Comparison of ENCODE assay signal across 36 mouse cellular contexts in the genomic region with DNA sequence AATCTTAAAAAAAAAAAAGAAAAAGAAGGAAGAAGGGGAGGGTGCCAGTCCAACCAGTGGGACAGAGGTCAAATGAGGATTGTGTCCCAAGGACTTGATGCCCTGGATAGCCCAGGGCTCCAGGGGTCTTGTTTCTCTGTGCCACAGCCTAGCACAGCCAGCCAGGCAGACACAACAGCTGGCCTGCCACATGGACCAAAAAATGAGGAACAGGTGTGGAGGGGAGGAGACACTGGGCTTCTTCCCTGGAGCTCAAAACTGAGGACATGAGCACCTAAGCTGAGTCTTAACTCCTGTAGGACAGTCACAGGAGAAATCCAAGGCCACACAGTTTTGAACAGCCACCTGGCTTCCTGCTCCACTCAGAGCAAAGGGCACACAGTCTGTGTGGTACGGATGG. TPM values are rescaled to one million over a fixed set of nuclear protein-coding genes. Genes with fewer than 3 reads are reported as not detected.
DNase-seq lines count a peak whose midpoint lies in the region; ATAC-seq and TF ChIP-seq lines count a peak whose summit lies in the region.
"Had no signal": no experiment of that assay in that cellular context is flagged by ENCODE, and none has a peak within 500 bp of the region (broad histone marks: within the 10 kb centered on the region; RNA-seq: fewer than 3 reads in every experiment).

No protein-coding gene starts in this region.

- H3K4me1 ChIP-seq in forebrain, embryonic 10.5 days = peaks cover 7% of the 10 kb centered on the region
- no peaks in the 10 kb centered on the region for H3K4me1 ChIP-seq in forebrain, embryonic 15.5 days
- no peaks in the 10 kb centered on the region for H3K4me1 ChIP-seq in midbrain, embryonic 11.5 days (ENCODE audit: control insufficient read depth, insufficient read depth, low read length)
- H3K4me1 ChIP-seq in midbrain, postnatal 0 days (ENCODE audit: insufficient read depth, low read length) = no peaks in the 10 kb centered on the region
- H3K4me1 ChIP-seq in limb, embryonic 11.5 days (ENCODE audit: control insufficient read depth, insufficient read depth, low read length) = peaks cover 6% of the 10 kb centered on the region
- no peaks in the 10 kb centered on the region for H3K4me1 ChIP-seq in kidney, embryonic 16.5 days (ENCODE audit: insufficient read depth, low read length)
- H3K4me1 ChIP-seq: heart, embryonic 13.5 days; kidney, embryonic 15.5 days; midbrain, embryonic 10.5 days; neural tube, embryonic 13.5 days had no signal

- H3K27ac ChIP-seq in forebrain, embryonic 10.5 days = peak overlapping the region; percentile 27
- H3K27ac ChIP-seq in forebrain, embryonic 15.5 days (replicated peaks) = no peak overlapping the region
- H3K27ac ChIP-seq in midbrain, embryonic 11.5 days (ENCODE audit: low read depth, low read length) = no peak overlapping the region
- H3K27ac ChIP-seq in midbrain, postnatal 0 days (ENCODE audit: low read depth, low read length) = no peak overlapping the region
- H3K27ac ChIP-seq in limb, embryonic 11.5 days (replicated peaks; ENCODE audit: low read depth, low read length) = no peak overlapping the region
- H3K27ac ChIP-seq in kidney, embryonic 16.5 days (ENCODE audit: low read length) = no peak overlapping the region
- H3K27ac ChIP-seq: embryonic facial prominence, embryonic 12.5 days; heart, embryonic 13.5 days; kidney, embryonic 15.5 days; layer of hippocampus, adult 2 months; liver, embryonic 14.5 days; midbrain, embryonic 10.5 days; neural tube, embryonic 13.5 days; stomach, postnatal 0 days had no signal

- no peak for DNase-seq in forebrain, embryonic 10.5 days (ENCODE audit: extremely low spot score, low spot score)
- DNase-seq in midbrain, embryonic 11.5 days (ENCODE audit: low spot score, missing footprints) = peak; percentile 37
- no peak for DNase-seq in midbrain, postnatal 0 days (ENCODE audit: low spot score)
- peak; percentile 49 for DNase-seq in limb, embryonic 11.5 days (ENCODE audit: low spot score)
- DNase-seq: adrenal gland, postnatal 10 days; cerebellum, adult 9-10 months; cerebellum, postnatal 36 days; forebrain, postnatal 0 days; gastrocnemius, postnatal 10 days; heart, postnatal 10 days; kidney, adult 18-20 months; kidney, postnatal 36 days; liver; lung, adult 2 months; lung, postnatal 10 days; right cerebral cortex, postnatal 4 days; thymus, adult 18-20 months; thymus, postnatal 25 days had no signal

- no peak for TF ChIP-seq CTCF in midbrain, postnatal 0 days (IDR thresholded peaks at IDR 0.05)

- WGBS in forebrain, embryonic 10.5 days = 44% methylated on average over 1 of the region's 1 CpGs
- WGBS in forebrain, embryonic 15.5 days = 54% methylated on average over 1 of the region's 1 CpGs
- WGBS in midbrain, embryonic 11.5 days = 60% methylated on average over 1 of the region's 1 CpGs
- 50% methylated on average over 1 of the region's 1 CpGs for WGBS in midbrain, postnatal 0 days
- WGBS in limb, embryonic 11.5 days = 27% methylated on average over 1 of the region's 1 CpGs
- WGBS in kidney, embryonic 16.5 days = 28% methylated on average over 1 of the region's 1 CpGs

- H3K4me2 ChIP-seq in forebrain, embryonic 15.5 days (replicated peaks) = no peak overlapping the region
- no peak overlapping the region for H3K4me2 ChIP-seq in midbrain, embryonic 11.5 days
- H3K4me2 ChIP-seq in midbrain, postnatal 0 days (ENCODE audit: low read depth, low read length, poor library complexity, severe bottlenecking) = no peak overlapping the region
- no peak overlapping the region for H3K4me2 ChIP-seq in limb, embryonic 11.5 days (ENCODE audit: low read depth, severe bottlenecking)
- H3K4me2 ChIP-seq in kidney, embryonic 16.5 days (replicated peaks; ENCODE audit: low read depth, low read length) = no peak overlapping the region
- H3K4me2 ChIP-seq: embryonic facial prominence, embryonic 12.5 days; heart, embryonic 13.5 days; kidney, embryonic 15.5 days; neural tube, embryonic 13.5 days had no signal

- no peak for ATAC-seq in forebrain, embryonic 15.5 days (replicated peaks)
- no peak for ATAC-seq in midbrain, embryonic 11.5 days (ENCODE audit: low FRiP score)
- no peak for ATAC-seq in midbrain, postnatal 0 days (ENCODE audit: low FRiP score)
- no peak for ATAC-seq in limb, embryonic 11.5 days (ENCODE audit: insufficient number of reproducible peaks, low FRiP score, low TSS enrichment, low read depth)
- no peak for ATAC-seq in inflammation-experienced regulatory T-cells, adult 6 months
- ATAC-seq in kidney, embryonic 16.5 days (ENCODE audit: low FRiP score, low TSS enrichment) = no peak
- ATAC-seq: forebrain, postnatal 0 days; hindbrain, embryonic 16.5 days; midbrain, embryonic 16.5 days; Patski had no signal

- H3K9me3 ChIP-seq in forebrain, embryonic 10.5 days = no peaks in the 10 kb centered on the region
- no peaks in the 10 kb centered on the region for H3K9me3 ChIP-seq in forebrain, embryonic 15.5 days
- no peaks in the 10 kb centered on the region for H3K9me3 ChIP-seq in midbrain, embryonic 11.5 days (ENCODE audit: control insufficient read depth, low read length)
- H3K9me3 ChIP-seq in midbrain, postnatal 0 days (ENCODE audit: low read length) = no peaks in the 10 kb centered on the region
- H3K9me3 ChIP-seq in limb, embryonic 11.5 days (ENCODE audit: control insufficient read depth, low read length) = no peaks in the 10 kb centered on the region
- no peaks in the 10 kb centered on the region for H3K9me3 ChIP-seq in kidney, embryonic 16.5 days (ENCODE audit: low read length)
- H3K9me3 ChIP-seq: embryonic facial prominence, embryonic 12.5 days; heart, embryonic 13.5 days; kidney, embryonic 15.5 days; midbrain, embryonic 10.5 days; neural tube, embryonic 13.5 days had no signal

- H3K4me3 ChIP-seq in forebrain, embryonic 10.5 days = no peak overlapping the region
- no peak overlapping the region for H3K4me3 ChIP-seq in forebrain, embryonic 15.5 days
- H3K4me3 ChIP-seq in midbrain, embryonic 11.5 days (ENCODE audit: low read depth, low read length) = no peak overlapping the region
- H3K4me3 ChIP-seq in midbrain, postnatal 0 days (ENCODE audit: low read depth, low read length) = no peak overlapping the region
- H3K4me3 ChIP-seq in limb, embryonic 11.5 days (ENCODE audit: low read depth, low read length) = no peak overlapping the region
- no peak overlapping the region for H3K4me3 ChIP-seq in kidney, embryonic 16.5 days (ENCODE audit: low read length)
- H3K4me3 ChIP-seq: embryonic facial prominence, embryonic 12.5 days; heart, embryonic 13.5 days; kidney, embryonic 15.5 days; layer of hippocampus, adult 2 months; midbrain, embryonic 10.5 days; neural tube, embryonic 13.5 days had no signal

- no peaks in the 10 kb centered on the region for H3K27me3 ChIP-seq in forebrain, embryonic 10.5 days (ENCODE audit: poor library complexity, severe bottlenecking)
- H3K27me3 ChIP-seq in forebrain, embryonic 15.5 days = no peaks in the 10 kb centered on the region
- no peaks in the 10 kb centered on the region for H3K27me3 ChIP-seq in midbrain, embryonic 11.5 days (ENCODE audit: control insufficient read depth, insufficient read depth, low read length)
- no peaks in the 10 kb centered on the region for H3K27me3 ChIP-seq in midbrain, postnatal 0 days (ENCODE audit: insufficient read depth, low read length)
- H3K27me3 ChIP-seq in limb, embryonic 11.5 days (ENCODE audit: control insufficient read depth, insufficient read depth, low read length) = no peaks in the 10 kb centered on the region
- H3K27me3 ChIP-seq in kidney, embryonic 16.5 days (ENCODE audit: insufficient read depth, low read length) = no peaks in the 10 kb centered on the region
- H3K27me3 ChIP-seq: embryonic facial prominence, embryonic 12.5 days; neural tube, embryonic 13.5 days; Patski had no signal

- H3K36me3 ChIP-seq in forebrain, embryonic 10.5 days (replicated peaks) = no peaks in the 10 kb centered on the region
- no peaks in the 10 kb centered on the region for H3K36me3 ChIP-seq in forebrain, embryonic 15.5 days
- no peaks in the 10 kb centered on the region for H3K36me3 ChIP-seq in midbrain, embryonic 11.5 days (ENCODE audit: control insufficient read depth, insufficient read depth, low read length)
- no peaks in the 10 kb centered on the region for H3K36me3 ChIP-seq in midbrain, postnatal 0 days (ENCODE audit: insufficient read depth, low read length)
- no peaks in the 10 kb centered on the region for H3K36me3 ChIP-seq in limb, embryonic 11.5 days (ENCODE audit: control insufficient read depth, insufficient read depth, low read length)
- no peaks in the 10 kb centered on the region for H3K36me3 ChIP-seq in kidney, embryonic 16.5 days (ENCODE audit: insufficient read depth, low read length)
- H3K36me3 ChIP-seq: embryonic facial prominence, embryonic 12.5 days; heart, embryonic 13.5 days; kidney, embryonic 15.5 days; midbrain, embryonic 10.5 days; neural tube, embryonic 13.5 days had no signal

- H3K9ac ChIP-seq in forebrain, embryonic 15.5 days (replicated peaks) = no peak overlapping the region
- no peak overlapping the region for H3K9ac ChIP-seq in midbrain, embryonic 11.5 days (ENCODE audit: low read length)
- no peak overlapping the region for H3K9ac ChIP-seq in midbrain, postnatal 0 days (replicated peaks; ENCODE audit: low read length, poor library complexity, severe bottlenecking)
- H3K9ac ChIP-seq in limb, embryonic 11.5 days (ENCODE audit: low read length) = no peak overlapping the region
- no peak overlapping the region for H3K9ac ChIP-seq in kidney, embryonic 16.5 days (replicated peaks; ENCODE audit: low read length)
- H3K9ac ChIP-seq: embryonic facial prominence, embryonic 12.5 days; forebrain, postnatal 0 days; heart, embryonic 13.5 days; kidney, embryonic 15.5 days; liver, embryonic 14.5 days; neural tube, embryonic 13.5 days had no signal

RNA-seq across cellular contexts. Expression of a gene that starts 20.7 kb away (rescaled TPM):
- polyA plus RNA-seq in forebrain, embryonic 10.5 days (2016; fragmentation: Nextera tagmentation; extraction: Ambion mirVana) = 0.57 and 0.59 TPM in 2 replicates
- 1.6 and 1.7 TPM in 2 replicates for polyA plus RNA-seq in forebrain, embryonic 15.5 days (2015; fragmentation: Nextera tagmentation; extraction: Ambion mirVana)
- 0.77 and 1.3 TPM in 2 replicates for polyA plus RNA-seq in midbrain, embryonic 11.5 days (2014; fragmentation: Nextera tagmentation; extraction: Ambion mirVana)
- 34.4 and 42.2 TPM in 2 replicates for total RNA-seq in midbrain, postnatal 0 days (2014; rRNA removed)
- polyA plus RNA-seq in midbrain, postnatal 0 days (2015; fragmentation: Nextera tagmentation; extraction: Ambion mirVana) = 21.0 and 25.8 TPM in 2 replicates
- polyA plus RNA-seq in limb, embryonic 11.5 days (2014; fragmentation: Nextera tagmentation; extraction: Ambion mirVana) = 3.2 and 9.7 TPM in 2 replicates
- not detected for polyA plus RNA-seq in inflammation-experienced regulatory T-cells, adult 6 months (2017; shearing (Covaris generic))
- polyA plus RNA-seq in kidney, embryonic 16.5 days (2015; fragmentation: Nextera tagmentation; extraction: Ambion mirVana) = 0.40 and 1.2 TPM in 2 replicates
- total RNA-seq: gastrocnemius, postnatal 10 days had no signal
- polyA plus RNA-seq: gonadal fat pad, adult 2 months; liver, embryonic 14.5 days; lung, adult 2 months; Patski had no signal

RNA-seq across cellular contexts. Expression of a gene that starts 31.0 kb away (rescaled TPM):
- polyA plus RNA-seq in forebrain, embryonic 10.5 days (2016; fragmentation: Nextera tagmentation; extraction: Ambion mirVana) = 64.0 and 74.5 TPM in 2 replicates
- polyA plus RNA-seq in forebrain, embryonic 15.5 days (2015; fragmentation: Nextera tagmentation; extraction: Ambion mirVana) = 14.5 and 14.8 TPM in 2 replicates
- polyA plus RNA-seq in midbrain, embryonic 11.5 days (2014; fragmentation: Nextera tagmentation; extraction: Ambion mirVana) = 15.0 and 17.3 TPM in 2 replicates
- total RNA-seq in midbrain, postnatal 0 days (2014; rRNA removed) = 3.4 and 5.8 TPM in 2 replicates
- polyA plus RNA-seq in midbrain, postnatal 0 days (2015; fragmentation: Nextera tagmentation; extraction: Ambion mirVana) = 2.2 and 2.5 TPM in 2 replicates
- polyA plus RNA-seq in limb, embryonic 11.5 days (2014; fragmentation: Nextera tagmentation; extraction: Ambion mirVana) = 29.1 and 31.5 TPM in 2 replicates
- polyA plus RNA-seq in inflammation-experienced regulatory T-cells, adult 6 months (2017; shearing (Covaris generic)) = 10 to 100 TPM in 1 of 3 experiments, 1 to 10 TPM in 2; 1.4 to 12.9 (median 3.9) TPM
- 38.1 and 41.2 TPM in 2 replicates for polyA plus RNA-seq in kidney, embryonic 16.5 days (2015; fragmentation: Nextera tagmentation; extraction: Ambion mirVana)

RNA-seq across cellular contexts. Expression of a gene that starts 31.2 kb away (rescaled TPM):
- polyA plus RNA-seq in forebrain, embryonic 10.5 days (2016; fragmentation: Nextera tagmentation; extraction: Ambion mirVana) = 22.0 and 24.2 TPM in 2 replicates
- 24.2 and 26.3 TPM in 2 replicates for polyA plus RNA-seq in forebrain, embryonic 15.5 days (2015; fragmentation: Nextera tagmentation; extraction: Ambion mirVana)
- 16.0 and 19.8 TPM in 2 replicates for polyA plus RNA-seq in midbrain, embryonic 11.5 days (2014; fragmentation: Nextera tagmentation; extraction: Ambion mirVana)
- 8.0 and 10.5 TPM in 2 replicates for total RNA-seq in midbrain, postnatal 0 days (2014; rRNA removed)
- polyA plus RNA-seq in midbrain, postnatal 0 days (2015; fragmentation: Nextera tagmentation; extraction: Ambion mirVana) = 26.7 and 33.3 TPM in 2 replicates
- polyA plus RNA-seq in limb, embryonic 11.5 days (2014; fragmentation: Nextera tagmentation; extraction: Ambion mirVana) = 20.4 and 23.4 TPM in 2 replicates
- 10 to 100 TPM in 2 of 3 experiments, 1 to 10 TPM in 1; 8.6 to 12.5 (median 11.2) TPM for polyA plus RNA-seq in inflammation-experienced regulatory T-cells, adult 6 months (2017; shearing (Covaris generic))
- 26.2 and 26.8 TPM in 2 replicates for polyA plus RNA-seq in kidney, embryonic 16.5 days (2015; fragmentation: Nextera tagmentation; extraction: Ambion mirVana)

RNA-seq across cellular contexts. Expression of a gene that starts 39.6 kb away (rescaled TPM):
- polyA plus RNA-seq in forebrain, embryonic 10.5 days (2016; fragmentation: Nextera tagmentation; extraction: Ambion mirVana) = not detected in 2 replicates
- polyA plus RNA-seq in forebrain, embryonic 15.5 days (2015; fragmentation: Nextera tagmentation; extraction: Ambion mirVana) = not detected in 2 replicates
- not detected in 2 replicates for polyA plus RNA-seq in midbrain, embryonic 11.5 days (2014; fragmentation: Nextera tagmentation; extraction: Ambion mirVana)
- not detected in 2 replicates for total RNA-seq in midbrain, postnatal 0 days (2014; rRNA removed)
- polyA plus RNA-seq in midbrain, postnatal 0 days (2015; fragmentation: Nextera tagmentation; extraction: Ambion mirVana) = not detected in 2 replicates
- not detected in 2 replicates for polyA plus RNA-seq in limb, embryonic 11.5 days (2014; fragmentation: Nextera tagmentation; extraction: Ambion mirVana)
- not detected for polyA plus RNA-seq in inflammation-experienced regulatory T-cells, adult 6 months (2017; shearing (Covaris generic))
- not detected in 2 replicates for polyA plus RNA-seq in kidney, embryonic 16.5 days (2015; fragmentation: Nextera tagmentation; extraction: Ambion mirVana)
- total RNA-seq: adrenal gland, postnatal 10 days; gastrocnemius, postnatal 10 days; heart, adult 8-10 months; heart, postnatal 10 days; layer of hippocampus, adult 2 months had no signal
- polyA plus RNA-seq: forebrain, embryonic 11.5 days; forebrain, postnatal 0 days; heart, embryonic 13.5 days; hindbrain, embryonic 16.5 days; liver, embryonic 14.5 days; midbrain, embryonic 10.5 days; midbrain, embryonic 16.5 days; neural tube, embryonic 13.5 days; Patski had no signal

RNA-seq across cellular contexts. Expression of a gene that starts 57.9 kb away (rescaled TPM):
- not detected in 2 replicates for polyA plus RNA-seq in forebrain, embryonic 10.5 days (2016; fragmentation: Nextera tagmentation; extraction: Ambion mirVana)
- polyA plus RNA-seq in forebrain, embryonic 15.5 days (2015; fragmentation: Nextera tagmentation; extraction: Ambion mirVana) = 0.31 and 0.72 TPM in 2 replicates
- polyA plus RNA-seq in midbrain, embryonic 11.5 days (2014; fragmentation: Nextera tagmentation; extraction: Ambion mirVana) = not detected in 2 replicates
- 0.52 and 1.6 TPM in 2 replicates for total RNA-seq in midbrain, postnatal 0 days (2014; rRNA removed)
- polyA plus RNA-seq in midbrain, postnatal 0 days (2015; fragmentation: Nextera tagmentation; extraction: Ambion mirVana) = 2.2 and 3.6 TPM in 2 replicates
- 0.14 and 0.24 TPM in 2 replicates for polyA plus RNA-seq in limb, embryonic 11.5 days (2014; fragmentation: Nextera tagmentation; extraction: Ambion mirVana)
- polyA plus RNA-seq in inflammation-experienced regulatory T-cells, adult 6 months (2017; shearing (Covaris generic)) = not detected
- polyA plus RNA-seq in kidney, embryonic 16.5 days (2015; fragmentation: Nextera tagmentation; extraction: Ambion mirVana) = 6.9 and 7.8 TPM in 2 replicates
- total RNA-seq: MEL had no signal
- polyA plus RNA-seq: forebrain, embryonic 11.5 days had no signal

Comparison
In these comparisons a context has a peak if more than half of its experiments do, and no peak if none do; other contexts are left out.
1. DNase-seq: peak in midbrain, embryonic 11.5 days (single experiment) and limb, embryonic 11.5 days (single experiment); none in forebrain, embryonic 10.5 days (single experiment) and midbrain, postnatal 0 days (single experiment).